Mouse (Mus musculus) erythroid progenitor cell, adult 5-6 weeks (primary cell): ENCODE measurements around the gene Rnf144b. TPM values are rescaled to one million over a fixed set of nuclear protein-coding genes. Genes with fewer than 3 reads are reported as not detected.

Experiments
- ATAC-seq: replicated peaks from 2 replicates; pipeline ENCODE4 v1.8.0; 2016; ENCODE audit warnings: moderate number of reproducible peaks, mild to moderate bottlenecking, moderate TSS enrichment, inconsistent platforms; ENCODE audit not compliant: poor library complexity, low FRiP score, severe bottlenecking
- total RNA-seq, 2 experiments: library from RNA; stranded (forward) in 1 of 2; stranded (reverse) in 1 of 2; fragments of 150-400 nt in 1 of 2; fragments of 186-747, 209-891 nt in 1 of 2; gene quantifications; 2 replicates each; pipeline versions ENCODE4 v1.2.3 to v1.2.4; 2015 to 2017; ENCODE audit warnings: low replicate concordance in 2 of 2

Rnf144b gene
- total RNA-seq, 2 experiments from 2014 or later = 0.84 to 1.1 TPM

DNA sequence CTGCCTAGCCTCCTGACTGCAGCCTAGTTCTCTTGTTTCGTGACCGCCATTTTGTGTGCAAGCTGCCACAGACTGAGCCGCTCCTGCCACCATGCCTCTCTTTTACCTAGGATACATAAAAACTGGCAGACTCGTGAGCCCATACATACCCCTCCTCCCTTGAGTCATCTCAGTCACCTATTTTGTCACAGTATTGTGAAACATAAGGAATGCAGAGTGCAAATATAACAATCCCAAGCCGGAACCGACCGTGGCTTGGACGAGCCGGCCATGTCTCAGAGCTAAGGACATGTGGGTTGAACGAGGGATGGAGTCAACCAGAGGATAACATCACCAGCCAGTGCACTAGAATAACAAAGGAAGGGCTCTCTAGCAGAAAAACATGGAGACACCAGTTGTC is 91.4 kb downstream of the Rnf144b start:
- no peak for ATAC-seq

DNA sequence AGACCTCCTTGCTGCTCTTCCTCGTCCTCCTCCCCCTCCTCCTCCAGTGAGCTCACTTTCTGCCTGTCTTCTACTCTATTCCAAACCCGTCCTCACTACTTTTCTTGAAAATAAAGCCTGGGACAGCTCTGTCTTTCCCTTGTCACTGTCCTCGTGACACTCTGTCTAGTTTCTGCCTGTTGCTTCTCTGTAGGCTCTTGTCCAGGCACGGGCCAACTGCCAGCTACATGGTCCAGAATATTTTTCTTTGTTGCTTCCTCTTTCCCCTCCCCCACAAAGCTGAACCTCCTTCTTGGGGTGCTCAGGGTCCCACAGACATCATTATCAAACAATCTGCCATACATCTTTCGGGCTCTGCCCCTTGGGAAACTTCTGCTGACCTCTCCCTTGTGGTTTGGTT is 92.4 kb downstream of the Rnf144b start:
- no peak for ATAC-seq

DNA sequence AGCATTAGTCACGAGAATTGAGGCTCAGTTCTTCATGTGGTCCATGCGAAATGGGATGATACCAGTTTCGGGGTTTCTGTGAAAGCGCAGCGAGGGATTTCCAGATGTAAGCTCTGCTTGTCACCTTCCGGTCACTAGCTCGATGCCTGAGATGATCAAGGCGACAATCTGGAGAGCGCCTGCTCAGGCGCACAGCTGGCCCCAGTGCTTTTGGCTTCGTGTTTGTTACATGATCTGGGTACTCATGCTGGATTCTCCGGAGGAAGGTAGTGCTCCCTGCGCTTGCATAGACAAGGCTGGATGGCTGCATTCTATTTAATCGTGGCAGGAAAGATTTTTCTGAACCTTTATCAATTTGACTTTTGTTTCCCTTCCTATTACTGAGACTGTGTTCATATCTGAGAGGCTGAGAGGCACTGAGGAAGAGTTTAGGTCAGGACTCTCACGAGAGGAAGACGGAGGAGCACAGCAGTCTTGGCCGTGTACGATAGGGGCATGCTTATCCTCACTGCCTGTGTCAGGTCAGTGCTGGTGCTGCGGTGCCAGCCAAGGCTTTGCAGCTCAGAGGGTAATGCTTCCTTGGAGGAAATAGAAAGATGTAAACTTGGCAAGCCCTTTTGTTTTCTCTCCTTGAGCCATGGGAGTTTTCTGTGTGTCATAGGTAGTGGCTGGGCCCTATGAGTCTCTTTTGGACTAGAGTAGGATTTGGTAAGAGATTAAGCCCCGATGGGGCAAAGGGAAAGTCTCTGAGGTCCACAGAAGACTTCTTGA is 93.5 kb downstream of the Rnf144b start:
- ATAC-seq = no peak

DNA sequence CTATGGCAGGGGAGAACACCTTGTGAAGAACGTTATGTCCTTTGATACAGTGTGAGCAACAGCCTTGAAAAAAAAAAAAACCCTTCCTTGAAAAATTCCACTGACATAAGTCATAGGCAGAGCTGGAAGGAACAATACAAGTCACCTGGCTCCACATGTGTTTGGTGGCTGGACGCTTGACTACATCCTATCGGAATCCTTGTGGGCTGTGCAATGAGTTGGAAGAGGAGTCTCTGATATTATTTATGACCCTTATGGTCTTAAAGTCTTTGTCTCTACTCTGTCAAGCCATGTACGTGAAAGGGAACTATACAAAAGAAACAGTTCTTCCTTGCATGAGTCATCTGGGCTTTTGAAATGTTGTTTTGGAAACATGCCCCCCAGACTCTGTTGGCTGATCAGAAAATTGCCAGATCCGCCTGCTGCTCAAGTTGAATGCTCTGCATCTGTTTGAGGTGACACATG is 94.7 kb downstream of the Rnf144b start:
- no peak for ATAC-seq

DNA sequence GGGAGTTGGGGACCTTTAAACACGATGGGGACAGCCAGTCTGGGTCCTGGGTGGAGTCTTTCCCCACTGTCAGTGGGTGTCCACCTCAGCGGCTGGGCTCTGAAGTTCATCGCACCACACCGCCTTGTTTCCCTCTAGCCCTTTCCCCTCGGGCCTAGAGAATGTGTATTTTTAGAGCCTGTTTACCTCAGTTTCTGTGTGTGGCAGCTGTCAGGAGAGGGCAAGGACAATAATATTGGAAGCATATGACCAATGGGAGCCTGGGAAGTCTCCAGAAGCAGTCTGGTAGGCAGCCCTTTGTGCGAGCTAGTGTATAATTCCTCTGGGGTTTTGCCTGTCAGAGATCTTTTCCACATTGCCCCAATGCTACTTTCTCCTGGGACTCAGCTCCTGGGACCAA is 95.9 kb downstream of the Rnf144b start:
- no peak for ATAC-seq

DNA sequence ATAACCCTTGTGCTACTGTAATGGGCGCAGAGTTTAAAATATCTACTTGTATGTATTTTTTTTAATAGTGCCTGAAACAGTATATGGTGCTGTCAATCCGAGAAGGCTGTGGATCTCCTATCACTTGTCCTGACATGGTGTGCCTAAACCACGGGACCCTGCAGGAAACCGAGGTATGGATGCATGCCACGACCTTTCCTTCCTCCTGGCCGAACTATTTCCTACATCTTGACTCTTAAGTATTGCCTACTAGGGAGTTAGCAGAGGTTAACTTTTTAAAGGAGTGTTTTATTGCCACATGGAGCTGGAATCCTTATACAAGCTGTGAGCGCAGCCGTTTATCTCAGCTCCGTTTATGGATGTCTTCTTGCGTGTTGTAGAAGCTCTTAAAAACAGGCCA is 98.0 kb downstream of the Rnf144b start:
- ATAC-seq = no peak

DNA sequence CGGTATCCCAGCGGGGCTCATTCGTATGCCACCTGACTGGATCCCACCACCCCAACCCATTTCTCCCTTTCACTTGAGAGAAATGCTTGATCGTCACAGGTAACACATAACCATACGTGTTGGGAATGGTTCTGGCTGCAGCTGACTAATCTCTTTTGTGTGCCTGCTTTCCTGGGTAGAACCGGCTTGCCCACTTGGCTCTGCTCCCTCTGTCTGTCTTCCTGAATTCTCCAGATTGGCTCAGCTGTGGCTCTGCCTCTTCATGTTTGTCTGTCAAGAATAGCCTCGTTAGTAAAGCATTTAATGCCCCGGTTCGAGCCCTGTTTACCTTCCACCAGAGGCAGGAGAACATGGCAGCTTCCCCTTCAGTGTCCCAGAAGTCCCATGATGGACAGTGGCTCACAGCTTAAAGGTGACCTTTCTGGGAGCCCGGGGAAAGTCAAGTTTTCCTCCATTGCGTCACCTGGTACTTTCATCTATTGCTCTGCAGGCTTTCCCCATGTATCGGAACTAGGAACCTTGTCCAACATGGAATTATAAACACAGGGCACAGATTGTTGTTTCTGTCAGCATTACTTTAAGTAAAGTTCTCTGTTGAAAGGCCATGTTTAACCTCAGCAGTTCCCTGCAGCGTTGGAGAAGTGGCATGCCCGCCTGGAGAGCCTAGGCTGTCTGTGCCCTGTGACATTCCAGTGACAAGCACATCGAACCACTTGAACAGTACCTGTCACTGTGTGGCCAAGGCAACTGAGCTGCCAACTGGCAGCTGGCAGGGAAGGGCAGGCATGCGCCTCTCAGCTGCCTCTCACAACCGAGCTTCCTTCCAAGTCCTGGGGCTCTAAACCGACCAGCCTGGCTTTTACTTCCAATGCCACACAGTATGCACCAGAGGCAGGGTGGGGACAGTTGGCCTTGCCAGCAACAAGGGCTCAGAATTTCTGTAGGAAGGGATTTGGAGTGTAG is 101.4 kb downstream of the Rnf144b start:
- no peak for ATAC-seq

DNA sequence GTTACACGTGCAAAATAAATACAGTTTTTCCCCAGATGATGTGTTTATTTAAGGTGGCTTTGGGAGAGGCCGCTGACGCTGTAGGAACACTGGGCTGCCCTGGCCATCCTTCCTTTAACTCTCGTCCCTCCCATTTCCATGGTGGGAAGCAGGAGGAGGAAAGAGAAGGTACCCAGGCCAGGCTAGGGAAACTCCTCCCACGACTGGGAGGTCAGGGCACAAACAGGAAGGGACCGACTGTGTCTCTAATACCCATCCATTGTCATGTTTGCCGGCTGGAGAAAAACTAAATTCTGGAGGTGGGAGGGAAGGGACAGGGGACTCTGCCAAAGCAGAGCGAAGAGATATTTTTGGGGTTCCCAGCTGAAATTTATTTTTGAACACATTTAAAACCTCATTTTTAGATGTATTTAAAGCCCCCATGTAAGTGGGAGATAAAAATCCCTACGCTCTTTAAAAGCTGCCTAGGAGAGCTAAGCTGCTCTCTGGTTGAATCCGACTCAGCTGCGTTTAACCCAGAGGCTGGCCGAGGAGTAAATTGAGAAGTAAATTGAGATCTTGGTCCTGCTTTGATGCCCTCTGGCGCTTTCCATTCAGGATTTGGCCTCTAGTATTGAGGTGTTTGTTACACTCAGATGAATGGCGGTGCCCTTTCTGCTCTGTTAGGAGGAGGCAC is 102.3 kb downstream of the Rnf144b start:
- no peak for ATAC-seq

DNA sequence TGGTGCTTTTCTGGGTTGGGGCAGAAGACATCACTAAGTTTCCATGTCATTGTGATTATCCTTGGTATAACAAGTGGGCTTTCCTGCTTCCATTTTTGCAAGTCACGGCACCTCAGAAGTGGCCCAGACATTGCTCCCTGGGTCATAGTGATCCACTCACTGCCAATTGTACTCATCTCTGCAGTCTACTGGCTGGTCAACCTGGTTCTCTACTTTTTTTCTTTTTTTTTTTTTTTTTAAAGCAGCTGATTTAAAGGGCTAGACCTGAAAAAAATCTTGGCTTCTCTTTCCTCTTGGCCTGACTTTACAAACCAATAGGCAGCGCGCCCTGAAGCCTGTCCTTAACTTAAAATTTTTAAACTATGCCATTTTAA is 102.9 kb downstream of the Rnf144b start:
- no peak for ATAC-seq

DNA sequence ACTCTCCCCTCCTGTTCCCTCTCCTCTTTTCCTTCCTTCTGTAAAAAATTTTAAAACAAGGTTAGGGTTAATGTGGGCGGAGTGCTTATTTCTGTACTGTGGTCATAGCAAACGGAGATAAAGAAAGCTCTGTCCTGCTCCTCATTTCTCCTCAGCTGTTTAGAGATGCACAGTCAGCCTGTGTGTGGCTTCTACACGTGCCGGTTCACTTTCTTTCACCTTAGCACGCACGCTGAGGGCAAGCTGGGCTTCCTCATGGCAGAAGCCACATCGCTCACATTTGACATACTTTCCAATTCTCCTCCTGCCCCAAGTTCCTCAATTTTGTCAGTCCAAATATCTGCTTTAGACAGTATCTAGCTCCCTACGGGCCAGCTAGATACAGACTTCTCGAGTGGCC is 103.3 kb downstream of the Rnf144b start:
- no peak for ATAC-seq

DNA sequence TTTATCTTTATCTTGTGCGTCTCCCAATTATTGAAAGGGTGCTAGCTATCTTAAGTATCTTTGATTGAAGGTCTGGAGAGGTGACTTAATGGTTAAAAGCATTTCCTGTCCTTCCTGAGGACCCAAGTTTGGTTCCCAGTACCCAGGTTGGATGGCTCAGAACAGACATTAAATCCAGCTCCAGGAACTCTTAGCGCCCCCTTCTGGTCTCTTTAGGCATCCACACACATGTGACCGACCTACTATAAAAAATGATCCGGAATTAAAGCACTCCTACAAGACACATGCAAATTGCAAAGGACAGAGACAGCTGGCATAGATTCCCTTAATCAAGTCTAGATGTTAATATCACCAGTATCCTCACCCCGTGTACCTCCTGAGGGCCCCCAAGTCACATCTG is 104.1 kb downstream of the Rnf144b start:
- no peak for ATAC-seq

DNA sequence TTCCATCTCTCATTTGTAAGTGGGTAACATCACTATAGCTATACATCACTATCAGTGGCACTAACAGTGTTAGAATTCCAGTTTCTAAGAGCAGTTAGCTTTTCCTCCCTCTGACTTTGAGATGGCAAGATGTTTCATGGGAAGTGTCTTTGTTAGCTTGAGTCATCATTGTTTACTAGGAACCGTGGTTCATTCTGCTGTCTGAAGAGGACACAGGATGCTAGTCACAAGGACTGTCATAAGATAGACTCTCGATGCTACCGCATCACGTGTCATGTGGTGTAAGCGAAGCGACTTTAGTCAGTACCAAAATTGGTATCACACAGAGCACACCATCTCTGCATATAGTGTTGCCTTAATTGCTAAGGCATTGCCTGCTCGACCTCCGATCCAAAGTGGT is 105.7 kb downstream of the Rnf144b start:
- ATAC-seq = no peak

DNA sequence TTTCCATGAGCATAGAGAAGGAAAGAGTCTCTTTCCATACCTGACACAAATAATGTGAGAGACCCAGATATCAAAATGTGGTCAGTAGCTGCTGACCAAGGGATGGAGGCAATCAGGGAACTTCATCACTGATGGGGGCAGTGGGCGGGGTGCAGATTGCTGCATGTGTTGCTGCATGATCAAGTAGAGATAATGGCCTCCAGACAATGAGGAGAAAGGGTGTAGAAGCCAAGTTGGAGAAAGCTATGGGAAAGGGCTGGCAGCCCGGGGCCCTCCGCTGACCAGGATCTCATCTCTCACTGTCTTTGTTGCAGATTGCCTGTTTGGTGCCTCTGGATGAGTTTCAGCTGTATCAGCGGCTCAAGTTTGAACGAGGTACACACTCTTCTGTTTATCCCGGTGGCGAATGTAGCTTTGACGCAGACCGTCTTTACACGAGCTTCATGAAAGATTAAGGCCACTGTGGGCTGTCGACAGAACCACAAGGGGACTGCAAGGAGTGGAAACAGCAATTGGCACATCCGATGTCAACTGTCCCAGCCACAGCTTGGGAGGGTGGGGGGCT is 106.3 kb downstream of the Rnf144b start:
- ATAC-seq = no peak

DNA sequence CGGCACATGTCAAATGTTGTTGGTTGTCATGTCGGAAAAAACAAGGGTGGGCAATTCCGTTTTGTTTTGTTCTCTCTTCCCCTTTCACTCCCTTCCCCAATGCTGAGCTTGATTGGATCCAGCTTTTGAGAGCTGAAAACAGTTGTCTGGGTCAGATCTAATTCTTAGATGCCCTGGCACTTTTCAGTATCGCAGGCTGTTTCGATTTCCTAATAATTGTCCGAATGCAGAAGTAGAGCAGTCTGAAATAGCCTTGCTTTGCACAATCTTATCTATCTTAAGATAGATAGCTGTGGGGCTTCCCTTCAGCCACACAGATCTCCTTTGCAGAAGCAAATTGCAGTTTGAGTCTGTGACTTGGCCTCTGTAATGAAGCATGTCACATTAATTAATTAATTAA is 109.7 kb downstream of the Rnf144b start:
- no peak for ATAC-seq

DNA sequence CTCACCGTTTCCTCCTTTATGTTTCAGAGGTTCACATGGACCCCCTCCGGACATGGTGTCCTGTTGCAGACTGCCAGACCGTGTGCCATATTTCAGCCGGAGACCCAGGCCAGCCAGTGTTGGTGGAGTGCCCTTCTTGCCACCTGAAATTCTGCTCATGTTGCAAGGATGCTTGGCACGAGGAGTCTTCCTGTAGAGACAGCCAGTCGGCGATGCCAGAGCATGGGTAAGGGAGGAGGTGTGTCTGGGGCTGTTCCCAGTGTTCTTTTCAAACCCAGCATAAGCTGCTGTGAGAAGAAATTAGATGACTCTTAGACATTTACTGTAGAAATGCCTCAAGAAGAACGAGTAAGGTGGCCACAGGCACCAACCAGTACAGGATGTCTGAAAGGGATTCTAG is 114.9 kb downstream of the Rnf144b start:
- ATAC-seq = no peak

DNA sequence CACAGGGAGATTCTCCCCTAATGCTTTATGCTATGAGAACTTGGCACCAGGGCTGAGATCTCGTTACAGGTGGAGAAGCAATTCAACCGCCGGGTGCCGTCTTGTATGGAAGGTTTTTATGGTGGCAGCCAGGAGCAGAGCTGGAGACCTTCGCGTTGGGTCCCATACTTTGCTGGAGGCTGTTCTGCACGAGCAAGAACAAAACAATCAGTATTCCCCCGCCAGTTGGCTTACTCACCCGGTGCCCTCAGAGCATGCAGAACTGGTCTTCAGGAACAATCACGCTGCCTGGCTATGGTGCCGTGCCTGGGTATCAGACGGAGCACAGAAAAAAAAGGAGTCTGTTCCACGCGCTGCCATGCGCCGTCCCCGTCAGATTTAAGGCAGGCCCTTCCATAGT is 115.7 kb downstream of the Rnf144b start:
- ATAC-seq = no peak

DNA sequence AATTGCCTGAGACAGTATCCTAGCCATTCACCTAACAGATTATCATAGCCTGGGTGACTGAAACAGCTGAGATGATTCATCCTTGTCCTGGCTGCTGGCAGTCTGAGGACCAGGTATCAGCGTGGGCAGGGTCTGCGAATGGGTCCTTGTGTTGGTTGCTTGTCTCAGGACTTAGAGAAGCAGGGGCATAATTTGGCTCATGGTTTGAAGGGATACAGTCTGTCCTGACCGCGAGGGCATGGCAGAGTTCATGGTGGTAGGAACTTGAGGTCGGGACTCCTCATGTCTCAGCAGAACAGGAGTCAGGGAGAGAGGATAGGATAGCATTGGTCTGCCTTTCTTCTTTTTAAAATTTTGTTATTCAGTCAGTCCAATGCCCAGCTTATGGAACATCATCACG is 121.1 kb downstream of the Rnf144b start:
- ATAC-seq = no peak

DNA sequence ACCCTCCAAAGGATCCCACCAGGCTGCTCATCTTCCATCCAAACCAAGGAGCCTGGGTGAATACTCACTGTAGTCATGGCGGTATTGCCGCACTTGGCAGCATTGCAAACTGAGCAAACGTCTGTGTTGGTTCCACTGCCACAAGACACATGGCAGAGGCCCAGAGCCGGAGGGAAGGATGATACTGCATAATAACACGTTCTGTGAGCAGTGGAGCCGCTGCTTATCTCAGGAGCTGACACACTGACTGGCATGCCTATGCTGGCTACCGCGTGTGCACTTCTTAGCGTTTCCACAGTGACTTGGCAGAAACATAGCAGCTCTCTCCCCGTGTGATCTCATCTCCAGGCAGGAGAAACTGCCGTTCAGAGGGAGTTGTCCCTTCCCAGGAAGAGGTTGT is 122.3 kb downstream of the Rnf144b start:
- no peak for ATAC-seq

DNA sequence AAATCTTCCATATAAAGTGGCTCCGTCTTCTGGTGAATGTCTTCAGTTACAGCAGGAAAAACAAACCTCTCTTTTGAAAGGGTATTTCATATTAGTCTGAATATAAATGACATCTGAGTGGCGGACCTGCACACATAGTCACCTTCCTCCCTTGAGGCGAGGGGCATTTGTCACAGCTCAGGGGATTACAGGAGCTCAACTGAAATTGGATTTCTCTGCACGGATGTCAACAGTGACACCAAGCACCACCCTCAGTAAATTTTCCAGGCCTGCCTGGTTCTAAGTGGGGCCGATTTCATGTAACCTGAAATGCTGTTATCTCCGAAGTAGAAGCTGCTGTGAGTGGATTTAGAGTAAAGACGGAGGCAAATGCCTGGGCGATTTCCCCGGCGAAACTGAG is 124.0 kb downstream of the Rnf144b start:
- no peak for ATAC-seq

DNA sequence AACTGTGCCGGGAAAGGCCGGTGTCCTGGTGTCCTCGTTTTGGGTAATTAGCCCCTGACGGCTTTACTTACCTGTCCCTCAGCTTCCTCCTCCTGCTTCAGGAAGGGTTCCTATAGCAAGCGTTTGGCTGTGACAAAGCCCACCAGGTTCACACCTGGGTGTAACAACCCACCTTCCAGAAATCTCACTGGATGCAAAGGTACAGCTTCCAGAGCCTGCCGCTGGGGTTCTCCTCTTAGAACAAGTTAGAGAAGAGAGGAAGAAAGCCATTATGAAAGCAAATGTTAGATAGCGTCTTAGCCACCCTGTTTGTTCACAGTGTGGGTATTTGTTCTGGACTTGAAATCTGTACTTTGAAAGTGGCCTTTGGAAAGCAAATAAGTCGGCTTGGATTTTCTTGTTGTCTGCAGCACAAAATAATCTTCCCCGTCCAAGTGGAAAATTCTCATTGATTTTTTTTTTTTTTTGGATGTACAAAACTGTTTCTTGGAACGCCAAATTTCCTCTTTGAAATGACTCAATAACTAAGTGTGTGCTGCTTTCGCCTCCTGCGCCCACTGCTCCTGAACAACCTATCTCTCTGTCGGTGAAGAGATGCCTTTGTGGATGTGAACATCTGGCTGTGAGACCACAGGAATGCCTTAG is 124.8 kb downstream of the Rnf144b start:
- no peak for ATAC-seq
